Mouse (Mus musculus): Measurements from ENCODE around the gene Ifrd1. TPM values are rescaled to one million over a fixed set of nuclear protein-coding genes. Genes with fewer than 3 reads are reported as not detected.

The Ifrd1 gene
- polyA plus RNA-seq, 1 experiment from 2014 or later, result 40.3 TPM

GRCm38 (mm10) chr12:40224171-40224880 lies 24.0 kb downstream of the Ifrd1 start:
- no peak for ATAC-seq (ENCODE audit: low read depth)
- Histone ChIP-seq H3K4me2 (ENCODE audit: low read depth, low read length) (no peak overlapping the region), H3K9ac (ENCODE audit: low read depth, low read length) (no peak overlapping the region), H3K27me3 (ENCODE audit: control insufficient read depth, insufficient read depth, low read depth, low read length) (no peaks in the 10 kb centered on the region), H3K4me1 (ENCODE audit: control insufficient read depth, low read depth, low read length) (peaks cover 13% of the 10 kb centered on the region), H3K9me3 (replicated peaks; ENCODE audit: control insufficient read depth, low read length) (no peaks in the 10 kb centered on the region), H3K4me3 (ENCODE audit: low read depth, low read length) (no peak overlapping the region), H3K27ac (ENCODE audit: low read length) (no peak overlapping the region), H3K36me3 (ENCODE audit: control insufficient read depth, insufficient read depth) (no peaks in the 10 kb centered on the region)
- 81% methylated on average over 9 of the region's 9 CpGs for WGBS (ENCODE audit: insufficient replicate concordance)

DNA sequence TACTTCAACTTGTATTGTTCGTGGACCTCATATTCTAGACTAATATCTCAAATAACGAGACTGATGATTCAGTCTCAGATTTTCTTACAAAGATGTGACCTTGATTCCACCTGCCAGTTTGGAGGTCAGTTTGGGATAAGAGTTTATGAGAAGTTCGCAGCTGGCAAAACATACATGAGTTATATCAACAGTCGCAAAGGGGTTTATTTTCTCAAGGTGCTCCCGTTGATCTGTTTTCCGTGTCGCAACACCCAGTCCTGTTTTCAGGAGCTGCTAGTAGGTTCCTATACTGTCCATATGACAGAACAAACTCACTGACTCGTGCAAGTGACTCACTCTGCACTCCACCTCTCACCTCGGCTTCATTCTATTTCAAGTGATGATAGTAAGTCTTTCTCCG lies 24.6 kb downstream of the Ifrd1 start:
- no peaks in the 10 kb centered on the region for H3K36me3 ChIP-seq (ENCODE audit: control insufficient read depth, insufficient read depth)
- peak overlapping the region; percentile 95 for H3K4me3 ChIP-seq (ENCODE audit: low read depth, low read length)
- WGBS (ENCODE audit: insufficient replicate concordance), result 37% methylated on average over 10 of the region's 10 CpGs
- H3K27ac ChIP-seq (ENCODE audit: low read length), result peak overlapping the region; percentile 26; the same call in 1 of the 2 replicates
- ATAC-seq (ENCODE audit: low read depth), result no peak
- H3K9ac ChIP-seq (ENCODE audit: low read depth, low read length), result peak overlapping the region; percentile 62
- H3K4me2 ChIP-seq (ENCODE audit: low read depth, low read length), result peak overlapping the region; percentile 87
- H3K27me3 ChIP-seq (ENCODE audit: control insufficient read depth, insufficient read depth, low read depth, low read length), result no peaks in the 10 kb centered on the region
- peaks cover 13% of the 10 kb centered on the region for H3K4me1 ChIP-seq (ENCODE audit: control insufficient read depth, low read depth, low read length)
- H3K9me3 ChIP-seq (replicated peaks; ENCODE audit: control insufficient read depth, low read length), result no peaks in the 10 kb centered on the region

DNA sequence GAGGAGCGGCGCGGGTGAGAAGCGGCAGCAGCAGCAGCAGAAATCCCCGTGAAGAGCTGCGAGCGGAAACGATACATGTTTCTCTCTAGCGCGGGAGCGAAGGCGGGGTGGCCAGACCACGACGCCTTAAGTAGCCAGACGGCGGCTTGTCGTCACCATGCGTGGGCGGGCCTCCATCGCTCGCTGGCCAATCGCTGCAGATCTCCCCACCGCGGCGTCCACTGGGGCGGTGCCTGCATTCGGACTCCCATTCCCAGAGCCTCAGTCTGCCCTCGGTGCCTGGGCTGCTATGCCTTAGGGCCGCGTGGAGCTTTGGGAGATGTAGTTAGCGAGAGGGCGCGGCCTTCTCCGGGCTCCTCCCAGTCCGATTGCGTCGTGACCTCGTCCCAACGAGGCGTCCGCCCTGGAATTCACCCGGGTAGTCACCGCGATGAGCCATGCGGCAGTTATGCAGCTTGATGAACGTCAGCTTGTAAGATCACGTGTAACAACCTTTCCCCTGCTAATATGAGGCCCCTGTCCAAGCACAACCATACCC lies 25.2 kb downstream of the Ifrd1 start:
- ATAC-seq (ENCODE audit: low read depth), result peak; percentile 96
- H3K4me3 ChIP-seq (ENCODE audit: low read depth, low read length), result peak overlapping the region; percentile 95
- under 1% methylated on average over 47 of the region's 47 CpGs for WGBS (ENCODE audit: insufficient replicate concordance)

DNA sequence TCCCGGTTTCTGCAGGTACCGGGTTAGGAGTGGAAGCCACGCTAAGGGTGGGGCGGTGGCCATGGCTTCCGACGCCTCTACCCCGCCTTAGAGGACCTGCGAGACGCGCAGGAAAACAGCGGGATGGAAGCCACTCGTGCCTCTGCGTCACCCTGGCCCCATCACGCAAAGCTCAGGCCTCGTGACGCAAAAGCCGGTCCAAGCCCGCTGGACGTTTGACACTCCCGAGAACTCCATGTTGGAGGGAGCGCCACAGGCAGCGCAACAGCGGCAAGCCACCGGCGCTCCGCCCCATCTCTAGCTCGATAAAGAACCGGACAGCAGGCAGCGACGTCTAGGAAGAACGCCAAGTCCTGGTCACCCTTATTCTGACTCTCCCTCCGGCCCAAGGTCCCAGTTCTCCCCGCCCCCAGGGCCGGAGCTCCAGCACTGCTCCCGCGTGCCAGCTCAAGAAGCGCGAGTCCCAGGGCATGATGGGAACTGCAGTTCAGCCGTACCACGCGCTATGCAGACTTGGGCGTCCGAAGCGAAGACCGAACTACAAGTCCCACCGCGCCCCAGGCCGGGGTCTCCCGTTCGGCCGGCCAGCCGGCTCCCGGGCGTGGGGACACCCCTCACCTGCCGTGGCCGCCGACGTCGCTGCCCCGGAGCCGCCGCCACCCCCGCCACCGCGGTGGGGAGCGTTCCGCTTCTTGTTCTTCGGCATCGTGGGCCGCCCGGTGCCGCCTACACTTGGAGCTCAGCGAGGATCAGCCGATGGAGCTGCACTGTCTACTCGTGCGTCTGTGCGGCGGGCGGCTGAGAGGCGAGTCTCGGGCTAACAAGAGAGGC lies 25.8 kb downstream of the Ifrd1 start:
- WGBS (ENCODE audit: insufficient replicate concordance), result under 1% methylated on average over 81 of the region's 81 CpGs
- ATAC-seq (ENCODE audit: low read depth), result peak; percentile 86
- H3K4me2 ChIP-seq (ENCODE audit: low read depth, low read length), result peak overlapping the region; percentile 87
- peaks cover 13% of the 10 kb centered on the region for H3K4me1 ChIP-seq (ENCODE audit: control insufficient read depth, low read depth, low read length)
- no peaks in the 10 kb centered on the region for H3K36me3 ChIP-seq (ENCODE audit: control insufficient read depth, insufficient read depth)
- no peaks in the 10 kb centered on the region for H3K27me3 ChIP-seq (ENCODE audit: control insufficient read depth, insufficient read depth, low read depth, low read length)
- H3K9ac ChIP-seq (ENCODE audit: low read depth, low read length), result peak overlapping the region; percentile 90
- peak overlapping the region; percentile 93 for H3K27ac ChIP-seq (ENCODE audit: low read length)
- no peaks in the 10 kb centered on the region for H3K9me3 ChIP-seq (replicated peaks; ENCODE audit: control insufficient read depth, low read length)
- H3K4me3 ChIP-seq (ENCODE audit: low read depth, low read length), result peak overlapping the region; percentile 95

More for the DNA sequence above, 25.2 kb downstream of the Ifrd1 start:
- Histone ChIP-seq H3K4me1 (ENCODE audit: control insufficient read depth, low read depth, low read length) (peaks cover 13% of the 10 kb centered on the region), H3K9ac (ENCODE audit: low read depth, low read length) (peak overlapping the region; percentile 90), H3K9me3 (replicated peaks; ENCODE audit: control insufficient read depth, low read length) (no peaks in the 10 kb centered on the region), H3K4me2 (ENCODE audit: low read depth, low read length) (peak overlapping the region; percentile 87), H3K27ac (ENCODE audit: low read length) (peak overlapping the region; percentile 93), H3K27me3 (ENCODE audit: control insufficient read depth, insufficient read depth, low read depth, low read length) (no peaks in the 10 kb centered on the region), H3K36me3 (ENCODE audit: control insufficient read depth, insufficient read depth) (no peaks in the 10 kb centered on the region)

DNA sequence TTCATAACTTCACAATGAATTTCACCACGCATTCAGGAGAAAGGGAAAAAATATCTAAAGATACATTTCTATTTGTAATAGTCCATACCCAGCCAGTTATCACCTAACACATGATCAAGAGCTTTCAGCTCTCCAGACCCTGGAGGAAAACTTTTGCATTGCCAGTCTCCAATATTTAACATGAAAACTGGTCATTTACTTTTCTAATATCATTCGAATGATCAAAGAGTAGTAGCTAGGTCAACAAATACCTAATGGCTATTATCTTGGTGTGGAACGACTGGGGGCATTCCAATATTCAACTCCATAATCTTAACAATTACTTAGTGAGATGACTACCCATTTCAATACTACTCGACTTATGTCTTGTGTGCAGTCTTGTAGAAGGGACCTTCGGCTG lies 26.7 kb downstream of the Ifrd1 start:
- ATAC-seq (ENCODE audit: low read depth), result no peak
- 5% methylated on average over 5 of the region's 5 CpGs for WGBS (ENCODE audit: insufficient replicate concordance)

GRCm38 (mm10) chr12:40220896-40221295 lies 27.4 kb downstream of the Ifrd1 start:
- Histone ChIP-seq H3K9me3 (replicated peaks; ENCODE audit: control insufficient read depth, low read length) (no peaks in the 10 kb centered on the region), H3K4me3 (ENCODE audit: low read depth, low read length) (peak overlapping the region; percentile 95), H3K4me1 (ENCODE audit: control insufficient read depth, low read depth, low read length) (peaks cover 13% of the 10 kb centered on the region), H3K9ac (ENCODE audit: low read depth, low read length) (no peak overlapping the region), H3K4me2 (ENCODE audit: low read depth, low read length) (peak overlapping the region; percentile 87), H3K27ac (ENCODE audit: low read length) (no peak overlapping the region), H3K36me3 (ENCODE audit: control insufficient read depth, insufficient read depth) (peaks cover 6% of the 10 kb centered on the region), H3K27me3 (ENCODE audit: control insufficient read depth, insufficient read depth, low read depth, low read length) (no peaks in the 10 kb centered on the region)
- WGBS (ENCODE audit: insufficient replicate concordance), result 13% methylated on average over 3 of the region's 3 CpGs
- ATAC-seq (ENCODE audit: low read depth), result no peak

More for the DNA sequence above, 26.7 kb downstream of the Ifrd1 start:
- H3K4me2 ChIP-seq (ENCODE audit: low read depth, low read length), result peak overlapping the region; percentile 87
- H3K27ac ChIP-seq (ENCODE audit: low read length), result no peak overlapping the region
- H3K27me3 ChIP-seq (ENCODE audit: control insufficient read depth, insufficient read depth, low read depth, low read length), result no peaks in the 10 kb centered on the region
- peaks cover 13% of the 10 kb centered on the region for H3K4me1 ChIP-seq (ENCODE audit: control insufficient read depth, low read depth, low read length)
- peak overlapping the region; percentile 95 for H3K4me3 ChIP-seq (ENCODE audit: low read depth, low read length)
- no peaks in the 10 kb centered on the region for H3K9me3 ChIP-seq (replicated peaks; ENCODE audit: control insufficient read depth, low read length)
- peaks cover under 1% of the 10 kb centered on the region for H3K36me3 ChIP-seq (ENCODE audit: control insufficient read depth, insufficient read depth)
- H3K9ac ChIP-seq (ENCODE audit: low read depth, low read length), result peak overlapping the region; percentile 90

GRCm38 (mm10) chr12:40220001-40220570 lies 28.2 kb downstream of the Ifrd1 start:
- H3K36me3 ChIP-seq (ENCODE audit: control insufficient read depth, insufficient read depth), result peaks cover 13% of the 10 kb centered on the region
- 41% methylated on average over 3 of the region's 3 CpGs for WGBS (ENCODE audit: insufficient replicate concordance)
- peak overlapping the region; percentile 15; the same call in 1 of the 2 replicates for H3K4me3 ChIP-seq (ENCODE audit: low read depth, low read length)
- no peak overlapping the region for H3K9ac ChIP-seq (ENCODE audit: low read depth, low read length)
- no peak for ATAC-seq (ENCODE audit: low read depth)
- peaks cover 13% of the 10 kb centered on the region for H3K4me1 ChIP-seq (ENCODE audit: control insufficient read depth, low read depth, low read length)
- peak overlapping the region; percentile 87; the same call in 1 of the 2 replicates for H3K4me2 ChIP-seq (ENCODE audit: low read depth, low read length)
- H3K27ac ChIP-seq (ENCODE audit: low read length), result no peak overlapping the region
- no peaks in the 10 kb centered on the region for H3K27me3 ChIP-seq (ENCODE audit: control insufficient read depth, insufficient read depth, low read depth, low read length)
- H3K9me3 ChIP-seq (replicated peaks; ENCODE audit: control insufficient read depth, low read length), result no peaks in the 10 kb centered on the region

DNA sequence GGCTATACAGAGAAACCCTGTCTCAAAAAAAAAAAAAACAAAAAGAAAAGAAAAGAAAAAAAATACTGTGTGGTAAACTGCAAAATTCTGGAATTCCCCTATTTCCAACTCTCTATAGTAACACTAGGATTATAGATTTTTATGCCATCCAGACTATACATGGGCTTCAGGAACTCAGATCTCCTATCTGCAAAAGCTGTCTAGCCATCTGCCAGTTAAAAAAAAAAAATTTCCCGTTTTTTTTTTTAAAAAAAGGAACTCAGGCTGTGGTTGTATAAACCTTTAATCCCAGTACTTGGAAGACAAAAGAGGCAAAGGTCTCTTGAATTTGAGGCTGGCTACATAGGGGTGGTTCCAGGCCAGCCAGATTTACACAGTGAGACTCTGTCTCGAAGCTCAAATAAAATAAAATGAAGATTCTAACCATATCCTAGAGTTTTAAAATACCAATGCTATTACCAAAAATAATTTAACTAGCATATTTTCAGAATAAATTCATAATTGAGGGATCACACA lies 29.8 kb downstream of the Ifrd1 start:
- no peaks in the 10 kb centered on the region for H3K27me3 ChIP-seq (ENCODE audit: control insufficient read depth, insufficient read depth, low read depth, low read length)
- H3K9ac ChIP-seq (ENCODE audit: low read depth, low read length), result no peak overlapping the region
- no peak overlapping the region for H3K27ac ChIP-seq (ENCODE audit: low read length)
- no peaks in the 10 kb centered on the region for H3K9me3 ChIP-seq (replicated peaks; ENCODE audit: control insufficient read depth, low read length)
- no peak for ATAC-seq (ENCODE audit: low read depth)
- H3K4me1 ChIP-seq (ENCODE audit: control insufficient read depth, low read depth, low read length), result peaks cover 10% of the 10 kb centered on the region
- H3K4me2 ChIP-seq (ENCODE audit: low read depth, low read length), result no peak overlapping the region
- H3K4me3 ChIP-seq (ENCODE audit: low read depth, low read length), result no peak overlapping the region
- peaks cover 29% of the 10 kb centered on the region for H3K36me3 ChIP-seq (ENCODE audit: control insufficient read depth, insufficient read depth)
- WGBS (ENCODE audit: insufficient replicate concordance), result 46% methylated on average over 2 of the region's 2 CpGs
